Mouse (Mus musculus): ENCODE data around the gene Ccne1. TPM values are rescaled to one million over a fixed set of nuclear protein-coding genes. Genes with fewer than 3 reads are reported as not detected.

Gene Ccne1
- total and polyA plus RNA-seq, 3 experiments, result 15.9 to 50.9 (median 26.6) TPM

DNA sequence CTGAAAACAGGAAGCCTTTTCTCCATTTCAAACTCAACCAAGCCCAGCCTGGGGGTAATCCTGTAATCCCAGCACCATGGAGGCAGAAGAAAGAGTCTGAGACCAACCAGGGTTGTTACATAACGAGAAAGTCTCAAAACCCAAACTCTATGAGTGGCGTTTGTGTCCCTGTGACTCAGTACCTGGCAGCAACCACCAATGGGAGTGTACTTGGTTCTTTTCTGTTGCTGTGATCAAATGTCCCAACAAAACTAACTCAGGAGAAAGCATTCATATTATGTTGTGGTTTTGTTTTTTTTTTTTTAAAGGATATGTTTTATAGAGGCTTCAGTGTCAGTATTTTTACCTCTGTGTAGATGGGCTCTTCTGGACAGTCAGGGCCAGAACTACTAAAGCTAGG lies 36.7 kb downstream of the Ccne1 start:
- H3K27me3 ChIP-seq (ENCODE audit: insufficient read depth, low read length), result peaks cover 6% of the 10 kb centered on the region; the same call in 1 of the 2 replicates
- H3K9me3 ChIP-seq (replicated peaks), result no peaks in the 10 kb centered on the region
- no peak for DNase-seq (ENCODE audit: low spot score)
- TF ChIP-seq GATA2 (IDR thresholded peaks at IDR 0.05; ENCODE audit: borderline replicate concordance, low read depth, low read length) (no peak), GATA1 (IDR thresholded peaks at IDR 0.05; ENCODE audit: borderline replicate concordance, low read length) (no peak), POLR2AphosphoS5 (IDR thresholded peaks at IDR 0.05; ENCODE audit: insufficient replicate concordance, low read depth, low read length) (no peak), TAL1 (conservative IDR thresholded peaks at IDR 0.05; ENCODE audit: low read depth, low read length) (no peak), CTCF (IDR thresholded peaks at IDR 0.05; ENCODE audit: low read depth, low read length) (no peak)
- ATAC-seq (ENCODE audit: extremely low read depth, insufficient number of reproducible peaks, low FRiP score, poor library complexity, severe bottlenecking), result no peak
- H3K4me3 ChIP-seq (ENCODE audit: low read depth, low read length), result no peak overlapping the region
- no peaks in the 10 kb centered on the region for H3K4me1 ChIP-seq (ENCODE audit: insufficient read depth, low read depth, low read length)
- no peaks in the 10 kb centered on the region for H3K36me3 ChIP-seq (replicated peaks)

DNA sequence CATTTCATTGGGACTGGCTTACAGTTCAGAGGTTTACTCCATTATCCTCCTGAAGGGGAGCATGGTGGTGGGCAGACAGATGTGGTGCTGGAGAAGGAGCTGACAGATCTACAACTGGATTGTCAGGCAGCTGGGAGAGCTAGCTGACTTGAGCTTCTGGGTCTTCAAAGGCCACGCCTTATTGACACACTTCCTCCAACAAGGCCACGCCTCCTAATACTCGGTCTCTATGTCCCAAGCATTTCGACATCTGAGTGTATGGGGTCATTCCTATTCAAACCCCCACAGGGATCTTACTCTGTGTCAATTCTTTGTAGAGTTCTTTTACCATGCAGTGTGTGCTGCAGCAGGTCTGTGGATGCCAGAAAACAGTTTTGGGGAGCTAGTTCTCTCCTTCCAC lies 42.9 kb downstream of the Ccne1 start:
- no peak overlapping the region for H3K4me3 ChIP-seq (ENCODE audit: low read depth, low read length)
- H3K27me3 ChIP-seq (ENCODE audit: insufficient read depth, low read length), result peaks cover 2% of the 10 kb centered on the region; the same call in 1 of the 2 replicates
- no peak for DNase-seq (ENCODE audit: low spot score)
- ATAC-seq (ENCODE audit: extremely low read depth, insufficient number of reproducible peaks, low FRiP score, poor library complexity, severe bottlenecking), result no peak; the same call in 1 of the 2 replicates
- H3K9me3 ChIP-seq (replicated peaks), result peaks cover 4% of the 10 kb centered on the region
- TF ChIP-seq GATA1 (IDR thresholded peaks at IDR 0.05; ENCODE audit: borderline replicate concordance, low read length) (no peak), POLR2AphosphoS5 (IDR thresholded peaks at IDR 0.05; ENCODE audit: insufficient replicate concordance, low read depth, low read length) (no peak), CTCF (IDR thresholded peaks at IDR 0.05; ENCODE audit: low read depth, low read length) (no peak), TAL1 (conservative IDR thresholded peaks at IDR 0.05; ENCODE audit: low read depth, low read length) (no peak), GATA2 (IDR thresholded peaks at IDR 0.05; ENCODE audit: borderline replicate concordance, low read depth, low read length) (no peak)
- H3K36me3 ChIP-seq (replicated peaks), result no peaks in the 10 kb centered on the region
- H3K4me1 ChIP-seq (ENCODE audit: insufficient read depth, low read depth, low read length), result 0 out of 2 replicates have a peak, but pooled peaks cover 5% of the 10 kb centered on the region

DNA sequence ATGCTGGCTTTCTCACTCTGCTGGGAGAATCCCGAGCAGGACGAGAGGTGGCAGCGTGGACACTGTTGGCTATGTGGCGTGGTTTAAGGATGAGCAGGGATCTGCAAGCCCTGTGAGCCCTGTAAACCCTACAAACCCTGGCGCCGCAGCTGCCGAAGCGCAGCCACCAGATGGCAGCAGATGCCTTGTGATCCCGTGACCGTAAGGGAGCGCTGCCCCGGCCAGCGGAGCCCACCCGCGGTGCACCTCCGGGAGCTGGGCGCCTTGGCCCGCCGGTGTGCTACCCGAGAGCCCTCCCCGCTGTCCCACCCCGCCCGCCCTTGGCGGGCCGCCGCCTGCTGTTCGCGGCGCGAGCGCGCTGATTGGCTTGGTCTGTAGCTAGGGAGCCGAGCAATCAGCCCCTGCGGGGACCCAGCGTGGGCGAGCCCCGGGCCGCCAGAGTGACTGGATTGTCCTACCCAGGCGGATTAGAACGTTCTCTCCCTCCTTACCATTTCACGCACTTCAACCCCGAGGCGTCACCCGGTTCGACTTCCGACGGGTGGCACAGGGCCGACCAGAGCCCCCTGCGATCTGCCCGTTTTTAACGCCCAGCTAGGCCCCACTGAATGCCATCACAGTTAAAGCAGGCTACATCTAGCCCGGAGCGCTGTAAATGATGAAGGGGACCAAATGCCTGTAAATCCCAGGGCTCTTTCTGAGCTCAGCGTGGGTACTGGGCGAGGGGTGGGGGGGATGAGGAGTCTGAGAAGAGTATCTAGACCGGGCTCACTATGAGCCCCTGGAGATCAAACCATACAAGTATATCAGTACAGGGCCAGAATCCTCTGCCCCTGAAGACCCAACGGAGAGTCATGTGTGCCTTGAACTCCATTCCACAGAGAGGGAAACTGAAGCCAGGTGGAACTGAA lies 46.0 kb downstream of the Ccne1 start:
- Histone ChIP-seq H3K36me3 (replicated peaks) (no peaks in the 10 kb centered on the region), H3K27me3 (ENCODE audit: insufficient read depth, low read length) (no peaks in the 10 kb centered on the region; the same call in 1 of the 2 replicates), H3K4me1 (ENCODE audit: insufficient read depth, low read depth, low read length) (0 out of 2 replicates have a peak, but pooled peaks cover 5% of the 10 kb centered on the region), H3K4me3 (ENCODE audit: low read depth, low read length) (no peak overlapping the region), H3K9me3 (replicated peaks) (peaks cover 4% of the 10 kb centered on the region)
- ATAC-seq (ENCODE audit: extremely low read depth, insufficient number of reproducible peaks, low FRiP score, poor library complexity, severe bottlenecking) (no peak), DNase-seq (ENCODE audit: low spot score) (no peak)
- no peak for TF ChIP-seq POLR2AphosphoS5 (IDR thresholded peaks at IDR 0.05; ENCODE audit: insufficient replicate concordance, low read depth, low read length)
- no peak for TF ChIP-seq TAL1 (conservative IDR thresholded peaks at IDR 0.05; ENCODE audit: low read depth, low read length)
- TF ChIP-seq GATA2 (IDR thresholded peaks at IDR 0.05; ENCODE audit: borderline replicate concordance, low read depth, low read length), result no peak
- TF ChIP-seq GATA1 (IDR thresholded peaks at IDR 0.05; ENCODE audit: borderline replicate concordance, low read length), result no peak
- TF ChIP-seq CTCF (IDR thresholded peaks at IDR 0.05; ENCODE audit: low read depth, low read length), result no peak

DNA sequence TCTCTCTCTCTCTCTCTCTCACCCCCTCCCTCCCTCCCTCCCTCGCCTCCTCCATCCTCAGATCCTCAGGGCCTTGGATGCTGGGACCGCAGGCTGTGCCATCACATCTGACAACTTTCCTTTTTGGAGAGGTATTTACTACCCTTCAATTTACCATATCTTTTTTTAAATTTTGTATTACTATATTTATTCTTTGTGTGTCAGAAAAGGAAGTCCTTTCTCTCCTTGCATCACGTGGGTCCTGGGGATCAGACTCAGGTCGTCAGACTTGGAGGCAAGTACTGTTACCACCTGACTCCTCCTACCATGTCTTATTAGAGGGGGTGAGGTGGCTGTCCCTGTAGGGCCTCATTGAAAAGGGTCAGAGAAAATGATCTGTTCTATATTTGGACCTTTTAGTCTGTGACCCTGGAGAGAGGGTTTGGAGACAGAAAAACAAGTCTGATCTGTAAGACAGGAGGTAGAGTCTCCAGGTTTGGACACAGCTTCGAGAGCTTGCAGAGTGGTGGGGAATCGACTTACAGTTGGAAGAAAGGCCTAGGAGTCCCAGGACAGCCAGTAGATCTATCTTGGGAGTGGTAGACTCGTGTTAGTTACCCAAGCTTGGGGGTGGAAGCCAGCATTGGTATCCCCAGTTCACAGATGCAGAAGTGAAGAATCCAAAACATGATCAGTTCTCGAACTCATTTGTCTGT lies 47.6 kb downstream of the Ccne1 start:
- DNase-seq (ENCODE audit: low spot score) (no peak), ATAC-seq (ENCODE audit: extremely low read depth, insufficient number of reproducible peaks, low FRiP score, poor library complexity, severe bottlenecking) (no peak)
- no peak overlapping the region for H3K4me3 ChIP-seq (ENCODE audit: low read depth, low read length)
- TF ChIP-seq POLR2AphosphoS5 (IDR thresholded peaks at IDR 0.05; ENCODE audit: insufficient replicate concordance, low read depth, low read length), result no peak
- TF ChIP-seq CTCF (IDR thresholded peaks at IDR 0.05; ENCODE audit: low read depth, low read length), result no peak
- no peak for TF ChIP-seq GATA2 (IDR thresholded peaks at IDR 0.05; ENCODE audit: borderline replicate concordance, low read depth, low read length)
- no peak for TF ChIP-seq TAL1 (conservative IDR thresholded peaks at IDR 0.05; ENCODE audit: low read depth, low read length)
- no peak for TF ChIP-seq GATA1 (IDR thresholded peaks at IDR 0.05; ENCODE audit: borderline replicate concordance, low read length)
- peaks cover 4% of the 10 kb centered on the region for H3K9me3 ChIP-seq (replicated peaks)
- H3K27me3 ChIP-seq (ENCODE audit: insufficient read depth, low read length), result no peaks in the 10 kb centered on the region; the same call in 1 of the 2 replicates
- 0 out of 2 replicates have a peak, but pooled peaks cover 5% of the 10 kb centered on the region for H3K4me1 ChIP-seq (ENCODE audit: insufficient read depth, low read depth, low read length)
- H3K36me3 ChIP-seq (replicated peaks), result no peaks in the 10 kb centered on the region

DNA sequence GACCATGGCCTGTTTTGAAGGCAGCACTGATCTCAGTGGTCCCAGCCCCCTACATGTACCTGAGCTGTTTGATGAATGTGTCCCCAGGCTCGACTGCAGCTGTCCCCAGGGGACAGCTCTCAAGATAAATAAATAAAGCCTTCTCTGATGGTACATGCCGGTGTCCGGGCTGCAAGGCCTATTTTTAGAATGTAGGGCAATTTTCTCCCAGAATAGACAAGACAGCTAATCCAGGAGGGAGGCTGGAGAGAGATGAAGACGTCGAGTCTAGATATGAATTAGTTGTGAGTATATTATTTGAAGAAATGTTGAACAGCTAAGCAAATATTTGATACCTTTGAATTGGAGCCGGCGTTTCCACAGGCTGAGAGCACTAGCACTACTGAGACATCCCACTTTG lies 48.2 kb downstream of the Ccne1 start:
- TF ChIP-seq GATA1 (IDR thresholded peaks at IDR 0.05; ENCODE audit: borderline replicate concordance, low read length), result no peak
- no peak for TF ChIP-seq GATA2 (IDR thresholded peaks at IDR 0.05; ENCODE audit: borderline replicate concordance, low read depth, low read length)
- no peak for TF ChIP-seq TAL1 (conservative IDR thresholded peaks at IDR 0.05; ENCODE audit: low read depth, low read length)
- no peak for TF ChIP-seq CTCF (IDR thresholded peaks at IDR 0.05; ENCODE audit: low read depth, low read length)
- TF ChIP-seq POLR2AphosphoS5 (IDR thresholded peaks at IDR 0.05; ENCODE audit: insufficient replicate concordance, low read depth, low read length), result no peak
- no peak overlapping the region for H3K4me3 ChIP-seq (ENCODE audit: low read depth, low read length)
- DNase-seq (ENCODE audit: low spot score) (no peak), ATAC-seq (ENCODE audit: extremely low read depth, insufficient number of reproducible peaks, low FRiP score, poor library complexity, severe bottlenecking) (no peak)
- no peaks in the 10 kb centered on the region; the same call in 1 of the 2 replicates for H3K27me3 ChIP-seq (ENCODE audit: insufficient read depth, low read length)
- H3K36me3 ChIP-seq (replicated peaks), result no peaks in the 10 kb centered on the region
- peaks cover 4% of the 10 kb centered on the region for H3K9me3 ChIP-seq (replicated peaks)
- no peaks in the 10 kb centered on the region for H3K4me1 ChIP-seq (ENCODE audit: insufficient read depth, low read depth, low read length)

DNA sequence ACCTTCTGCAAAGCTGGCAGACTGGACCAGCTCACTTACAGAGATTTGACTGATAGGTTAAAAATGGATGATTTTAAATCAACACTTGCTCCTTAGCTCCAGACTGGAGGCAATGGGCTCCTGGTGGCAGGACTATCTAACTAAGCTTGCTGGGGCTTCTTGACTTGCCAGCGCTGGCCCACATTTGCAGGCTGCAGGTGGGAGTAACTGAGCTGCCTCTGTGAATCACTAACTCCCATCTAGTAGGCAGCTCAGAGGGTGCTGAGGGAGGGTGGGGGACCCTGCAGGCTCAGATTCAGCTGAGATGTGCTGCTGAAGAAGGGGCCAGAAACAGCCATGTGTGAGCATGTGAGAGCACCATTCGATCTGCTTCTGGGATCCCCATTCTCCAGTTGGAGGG lies 51.3 kb downstream of the Ccne1 start:
- Histone ChIP-seq H3K4me1 (ENCODE audit: insufficient read depth, low read depth, low read length) (no peaks in the 10 kb centered on the region), H3K36me3 (replicated peaks) (no peaks in the 10 kb centered on the region), H3K27me3 (ENCODE audit: insufficient read depth, low read length) (no peaks in the 10 kb centered on the region; the same call in 1 of the 2 replicates), H3K4me3 (ENCODE audit: low read depth, low read length) (no peak overlapping the region), H3K9me3 (replicated peaks) (peaks cover 2% of the 10 kb centered on the region)
- DNase-seq (ENCODE audit: low spot score) (no peak), ATAC-seq (ENCODE audit: extremely low read depth, insufficient number of reproducible peaks, low FRiP score, poor library complexity, severe bottlenecking) (no peak)
- TF ChIP-seq GATA2 (IDR thresholded peaks at IDR 0.05; ENCODE audit: borderline replicate concordance, low read depth, low read length), result no peak
- TF ChIP-seq POLR2AphosphoS5 (IDR thresholded peaks at IDR 0.05; ENCODE audit: insufficient replicate concordance, low read depth, low read length), result no peak
- TF ChIP-seq CTCF (IDR thresholded peaks at IDR 0.05; ENCODE audit: low read depth, low read length), result no peak
- no peak for TF ChIP-seq TAL1 (conservative IDR thresholded peaks at IDR 0.05; ENCODE audit: low read depth, low read length)
- no peak for TF ChIP-seq GATA1 (IDR thresholded peaks at IDR 0.05; ENCODE audit: borderline replicate concordance, low read length)

Measured in G1E (cell line).